Mouse (Mus musculus) megakaryocyte, embryonic 14.5 days (primary cell): ENCODE results near the gene Abca5.

Experiments used
- FLI1 ChIP-seq: IDR thresholded peaks from 2 replicates; pipeline ENCODE4 v1.6.1; 2012; ENCODE audit warnings: low read length, inconsistent platforms, mixed read lengths
- GATA1 ChIP-seq: IDR thresholded peaks from 3 replicates; pipeline ENCODE4 v1.6.1; 2012; ENCODE audit warnings: mixed read lengths, low read length, inconsistent platforms, borderline replicate concordance

DNA sequence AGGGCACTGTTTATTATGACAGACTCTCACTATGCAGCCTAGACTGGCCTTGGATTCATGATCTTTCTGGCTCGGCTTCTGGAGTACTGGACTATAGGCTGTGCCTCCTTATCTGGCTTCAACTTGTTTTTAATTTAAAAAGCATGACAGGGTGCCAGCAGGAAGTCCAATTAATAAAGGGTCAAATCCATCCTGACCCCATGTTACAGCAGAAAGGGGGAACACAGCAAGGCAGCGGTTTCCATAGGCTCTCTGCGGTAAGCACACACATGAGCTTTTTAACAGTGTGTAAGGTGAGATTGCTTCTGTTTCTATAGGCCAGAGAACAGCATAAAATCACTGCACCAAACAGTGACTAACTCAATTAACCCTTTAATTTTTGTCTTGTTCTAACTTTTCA is 34.1 kb downstream of the Abca5 start:
- TF ChIP-seq GATA1 (no peak), FLI1 (no peak)
